Mouse (Mus musculus): ENCODE results near the gene Atp8b4.

DNA sequence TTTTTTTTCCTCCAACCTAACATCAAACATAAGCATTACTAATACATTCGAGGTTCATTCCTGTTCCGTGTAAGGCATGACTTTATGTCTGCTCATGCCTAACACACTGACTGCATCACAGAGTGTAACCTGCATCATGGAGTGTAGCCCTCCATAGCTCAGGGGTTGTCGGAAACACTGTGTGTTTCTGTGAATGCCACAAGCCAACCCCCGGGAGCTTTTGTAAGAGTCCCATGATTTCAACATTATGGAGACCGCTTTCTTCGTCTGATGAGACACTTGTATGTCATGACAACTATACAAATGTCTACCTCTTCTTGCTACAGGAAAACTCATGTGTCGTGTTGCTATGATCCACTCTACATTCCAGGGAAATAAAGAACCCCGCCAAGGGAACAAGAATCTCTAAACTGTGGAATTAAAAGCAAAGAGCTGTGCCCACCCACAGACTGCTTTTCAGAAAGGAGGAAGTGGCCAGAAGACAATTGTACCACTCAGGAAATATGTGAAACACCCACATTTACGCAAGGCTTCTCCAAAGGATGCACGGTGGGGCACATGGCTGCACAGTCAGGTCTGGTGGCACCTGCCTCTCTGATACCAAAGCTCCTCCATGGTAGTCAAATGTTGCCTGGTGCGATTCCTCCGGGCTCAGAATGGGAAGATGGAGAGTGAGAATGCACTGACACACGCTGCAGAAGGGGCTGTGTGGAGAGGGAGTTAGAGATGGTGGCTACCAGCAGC is 33.9 kb downstream of the Atp8b4 start:
- TF ChIP-seq CTCF (IDR thresholded peaks at IDR 0.05; ENCODE audit: extremely low read depth, insufficient read depth, low read length) (no peak), POLR2A (IDR thresholded peaks at IDR 0.05; ENCODE audit: extremely low read depth, insufficient read depth, low read length) (no peak)
